Mouse (Mus musculus) CH12.LX (cell line): ENCODE results near the gene Adcy7. TPM values are rescaled to one million over a fixed set of nuclear protein-coding genes. Genes with fewer than 3 reads are reported as not detected.

Experiments used
- DNase-seq: peaks from one replicate; pipeline ENCODE4 v3.0.0-alpha.2; 2013; ENCODE audit errors: extremely low read depth
- H3K27ac ChIP-seq: 2 replicates; pipeline ENCODE4 v1.5.1; 2012; ENCODE audit warnings: low read depth, mild to moderate bottlenecking, control low read depth, moderate library complexity; ENCODE audit not compliant: insufficient read depth
- H3K27me3 ChIP-seq: replicated peaks from 2 replicates; pipeline ENCODE3; 2012; ENCODE audit warnings: inconsistent platforms
- H3K36me3 ChIP-seq, 2 experiments: replicated peaks in 1 of 2; 2 replicates each; pipeline versions ENCODE3 to v1.6.1; 2012; ENCODE audit warnings: inconsistent platforms in 1 of 2, low read length in 1 of 2, mild to moderate bottlenecking in 1 of 2, mixed read lengths in 1 of 2, moderate library complexity in 1 of 2; ENCODE audit not compliant: control insufficient read depth in 1 of 2, insufficient read depth in 1 of 2
- H3K4me1 ChIP-seq, 2 experiments: 2 replicates each; pipeline ENCODE4 v1.6.1; 2012; ENCODE audit warnings: inconsistent platforms in 1 of 2, moderate library complexity in 1 of 2; ENCODE audit not compliant: insufficient read depth in 2 of 2, control insufficient read depth in 1 of 2
- H3K4me2 ChIP-seq: 2 replicates; pipeline ENCODE4 v1.6.1; 2012; ENCODE audit warnings: low read depth, mild to moderate bottlenecking, control low read depth; ENCODE audit not compliant: poor library complexity, insufficient read depth, severe bottlenecking
- H3K4me3 ChIP-seq, 3 experiments: fragments of 150-350 bp in 1 of 3; sonication (generic) in 1 of 3; replicated peaks in 1 of 3; 2 replicates each; pipeline versions ENCODE3 to v1.5.1; 2011 to 2012; ENCODE audit warnings: low read depth in 2 of 3, low read length in 2 of 3, mild to moderate bottlenecking in 2 of 3, moderate library complexity in 2 of 3, control low read depth in 1 of 3, improper control_type of control experiment in 1 of 3, inconsistent platforms in 1 of 3, mixed read lengths in 1 of 3; ENCODE audit not compliant: poor library complexity in 1 of 3
- H3K79me2 ChIP-seq: replicated peaks from 2 replicates; pipeline ENCODE4 v1.6.1; 2012; ENCODE audit warnings: mild to moderate bottlenecking, moderate library complexity; ENCODE audit not compliant: control insufficient read depth, poor library complexity, insufficient read depth, severe bottlenecking; ENCODE audit errors: extremely low read depth
- H3K9ac ChIP-seq: 2 replicates; pipeline ENCODE4 v1.6.1; 2012; ENCODE audit warnings: low read depth, mild to moderate bottlenecking, control low read depth, moderate library complexity; ENCODE audit not compliant: insufficient read depth
- H3K9me3 ChIP-seq: replicated peaks from 2 replicates; pipeline ENCODE3; 2012; ENCODE audit warnings: low read length, inconsistent platforms, mixed read lengths
- BHLHE40 ChIP-seq: IDR thresholded peaks from 2 replicates; pipeline ENCODE4 v1.6.1; 2011; ENCODE audit warnings: mild to moderate bottlenecking, low read depth, low read length, improper control_type of control experiment
- CHD1 ChIP-seq: IDR thresholded peaks from 2 replicates; pipeline ENCODE4 v1.6.1; 2012; ENCODE audit warnings: low read depth, low read length, improper control_type of control experiment, inconsistent platforms
- CHD2 ChIP-seq: IDR thresholded peaks from 2 replicates; pipeline ENCODE4 v1.6.1; 2011; ENCODE audit warnings: low read length, improper control_type of control experiment
- CTCF ChIP-seq, 2 experiments: IDR thresholded peaks in 1 of 2; conservative IDR thresholded peaks in 1 of 2; 2 replicates each; pipeline ENCODE4 v1.5.1; 2011 to 2012; ENCODE audit warnings: low read depth in 2 of 2, low read length in 2 of 2, improper control_type of control experiment in 1 of 2, inconsistent platforms in 1 of 2, mild to moderate bottlenecking in 1 of 2, moderate library complexity in 1 of 2
- ELF1 ChIP-seq: IDR thresholded peaks from 2 replicates; pipeline ENCODE4 v1.6.1; 2014; ENCODE audit warnings: low read depth, mild to moderate bottlenecking, inconsistent platforms, low read length, improper control_type of control experiment
- HCFC1 ChIP-seq: IDR thresholded peaks from 2 replicates; pipeline ENCODE4 v1.6.1; 2012; ENCODE audit warnings: low read depth, mild to moderate bottlenecking, inconsistent platforms, low read length, improper control_type of control experiment
- JUN ChIP-seq: IDR thresholded peaks from 2 replicates; pipeline ENCODE4 v1.6.1; 2011; ENCODE audit warnings: low read depth, mild to moderate bottlenecking, low read length, improper control_type of control experiment, moderate library complexity; ENCODE audit not compliant: insufficient read depth
- KAT2A ChIP-seq: IDR thresholded peaks from 2 replicates; pipeline ENCODE4 v1.6.1; 2012; ENCODE audit warnings: low read length, improper control_type of control experiment, inconsistent platforms; ENCODE audit not compliant: insufficient replicate concordance
- MAFK ChIP-seq: IDR thresholded peaks from 2 replicates; pipeline ENCODE4 v1.6.1; 2011; ENCODE audit warnings: low read length, improper control_type of control experiment; ENCODE audit not compliant: insufficient replicate concordance
- MEF2A ChIP-seq: IDR thresholded peaks from 2 replicates; pipeline ENCODE4 v1.6.1; 2014; ENCODE audit warnings: low read depth, mild to moderate bottlenecking, inconsistent platforms, low read length, improper control_type of control experiment, borderline replicate concordance
- MXI1 ChIP-seq: IDR thresholded peaks from 2 replicates; pipeline ENCODE4 v1.6.1; 2011; ENCODE audit warnings: mild to moderate bottlenecking, low read depth, low read length, improper control_type of control experiment
- MYC ChIP-seq: IDR thresholded peaks from 2 replicates; pipeline ENCODE4 v1.6.1; 2011; ENCODE audit warnings: low read depth, mild to moderate bottlenecking, improper control_type of control experiment, low read length
- NRF1 ChIP-seq: IDR thresholded peaks from 2 replicates; pipeline ENCODE4 v1.6.1; 2014; ENCODE audit warnings: low read depth, mild to moderate bottlenecking, inconsistent platforms, low read length, improper control_type of control experiment, moderate library complexity
- RAD21 ChIP-seq: IDR thresholded peaks from 2 replicates; pipeline ENCODE4 v1.6.1; 2011; ENCODE audit warnings: low read depth, mild to moderate bottlenecking, low read length, improper control_type of control experiment, moderate library complexity
- SIN3A ChIP-seq: IDR thresholded peaks from 2 replicates; pipeline ENCODE4 v1.6.1; 2012; ENCODE audit warnings: low read length, improper control_type of control experiment, inconsistent platforms
- SMC3 ChIP-seq: IDR thresholded peaks from 2 replicates; pipeline ENCODE4 v1.6.1; 2011; ENCODE audit warnings: low read depth, low read length, improper control_type of control experiment
- TCF12 ChIP-seq: IDR thresholded peaks from 2 replicates; pipeline ENCODE4 v1.6.1; 2014; ENCODE audit warnings: low read depth, mild to moderate bottlenecking, inconsistent platforms, low read length, improper control_type of control experiment
- UBTF ChIP-seq: IDR thresholded peaks from 2 replicates; pipeline ENCODE4 v1.6.1; 2012; ENCODE audit warnings: low read depth, mild to moderate bottlenecking, inconsistent platforms, low read length, improper control_type of control experiment, moderate library complexity
- USF1 ChIP-seq: IDR thresholded peaks from 2 replicates; pipeline ENCODE4 v1.6.1; 2014; ENCODE audit warnings: low read depth, mild to moderate bottlenecking, inconsistent platforms, low read length, improper control_type of control experiment
- USF2 ChIP-seq: conservative IDR thresholded peaks from 2 replicates; pipeline ENCODE4 v1.6.1; 2011; ENCODE audit warnings: low read depth, low read length, improper control_type of control experiment
- ZNF384 ChIP-seq: IDR thresholded peaks from 2 replicates; pipeline ENCODE4 v1.6.1; 2012; ENCODE audit warnings: low read depth, low read length, improper control_type of control experiment, inconsistent platforms
- dilution Hi-C: fragments of 300-500 bp; cut with MboI; formaldehyde crosslinking; loops from 2 replicates; pipeline ENCODE4 v1.14.3; 2020; ENCODE audit warnings: low sequenced_read_pairs; ENCODE audit not compliant: extremely low pct_unique_long_range_greater_than_20kb, extremely low pct_ligation_motif_present
- in situ Hi-C: fragments of 300-500 bp; cut with MboI; formaldehyde crosslinking; loops from 3 replicates; pipeline ENCODE4 v1.14.3; 2019; ENCODE audit warnings: low sequenced_read_pairs, low pct_ligation_motif_present, low pct_unique_long_range_greater_than_20kb, mixed read lengths
- polyA plus RNA-seq: library from polyadenylated mRNA; unstranded; fragments of >175 nt; gene quantifications from 2 replicates; pipeline ENCODE4 v1.2.1, GENCODE M21; 2012; ENCODE audit warnings: low read depth; ENCODE audit not compliant: insufficient read length
- total RNA-seq, 2 experiments: library from RNA; depleted of rRNA; stranded (reverse); fragments of 300-350 nt in 1 of 2; fragments of >200 nt in 1 of 2; gene quantifications; 2 replicates each; pipeline ENCODE4 v1.2.3; 2012 to 2014

Gene Adcy7
- total and polyA plus RNA-seq, 3 experiments, result 25.7 to 28.5 (median 27.0) TPM

GRCm38 (mm10) chr8:88244298-88244697 is 27.9 kb upstream of the Adcy7 start:
- dilution Hi-C loops, result no loop called here
- H3K79me2 ChIP-seq, result peaks cover 6% of the 10 kb centered on the region; the same call in 1 of the 2 replicates
- peaks cover 20 to 52% of the 10 kb centered on the region in 2 experiments for H3K36me3 ChIP-seq
- TF ChIP-seq CTCF (conservative IDR thresholded peaks at IDR 0.05 in 1 of 2, IDR thresholded peaks at IDR 0.05 in 1 of 2; ENCODE audit: low read depth in 2 of 2, low read length in 2 of 2) (peak; percentile 86 to 87), RAD21 (peak; percentile 74), MEF2A (0 out of 2 replicates have a peak, but pooled peaks have one; percentile 18), KAT2A (no peak), SMC3 (peak; percentile 66), NRF1 (0 out of 2 replicates have a peak, but pooled peaks have one; percentile 15), JUN (no peak), BHLHE40 (no peak), MYC (0 out of 2 replicates have a peak, but pooled peaks have one; percentile 43)
- TF ChIP-seq, all 38 proteins: peak for 6
- Histone ChIP-seq H3K27me3 (no peaks in the 10 kb centered on the region), H3K27ac (no peak overlapping the region), H3K9me3 (no peaks in the 10 kb centered on the region), H3K9ac (no peak overlapping the region), H3K4me1 (peaks cover 10 to 20% of the 10 kb centered on the region in 2 experiments), H3K4me2 (no peak overlapping the region), H3K4me3 (no peak overlapping the region)
- in situ Hi-C loops, result no loop called here
- DNase-seq, result peak; percentile 63

- Histone ChIP-seq H3K9ac (no peak overlapping the region), H3K4me1 (peaks cover 3 to 7% of the 10 kb centered on the region in 2 experiments; a peak in 2 of 4 replicates), H3K27me3 (no peaks in the 10 kb centered on the region), H3K36me3 (peaks cover 30 to 82% of the 10 kb centered on the region in 2 experiments), H3K9me3 (no peaks in the 10 kb centered on the region), H3K4me2 (no peak overlapping the region), H3K27ac (no peak overlapping the region), H3K4me3 (no peak overlapping the region), H3K79me2 (no peaks in the 10 kb centered on the region)
- dilution Hi-C loops (no loop called here), in situ Hi-C loops (loop anchor here (25.0 kb wide), 1 partner anchor 360 kb away; no protein-coding TSS in a partner anchor)
- TF ChIP-seq CHD1 (no peak), CTCF (conservative IDR thresholded peaks at IDR 0.05 in 1 of 2, IDR thresholded peaks at IDR 0.05 in 1 of 2; ENCODE audit: low read depth in 2 of 2, low read length in 2 of 2) (peak; percentile 25 to 67; a peak in 3 of 4 replicates), SMC3 (peak; percentile 32), RAD21 (peak; percentile 59)
- DNase-seq, result no peak
Measured at GRCm38 (mm10) chr8:88252791-88253190, 19.4 kb upstream of the Adcy7 start.

- Histone ChIP-seq H3K27me3 (no peaks in the 10 kb centered on the region), H3K9me3 (no peaks in the 10 kb centered on the region), H3K4me3 (no peak overlapping the region), H3K36me3 (peaks cover 25 to 77% of the 10 kb centered on the region in 2 experiments), H3K27ac (peak overlapping the region; percentile 68), H3K4me1 (peaks cover 3 to 7% of the 10 kb centered on the region in 2 experiments; a peak in 2 of 4 replicates), H3K9ac (no peak overlapping the region), H3K79me2 (no peaks in the 10 kb centered on the region), H3K4me2 (peak overlapping the region; percentile 34; the same call in 1 of the 2 replicates)
- no peak for DNase-seq
- dilution Hi-C loops (no loop called here), in situ Hi-C loops (loop anchor here (25.0 kb wide), 1 partner anchor 357 kb away; no protein-coding TSS in a partner anchor)
- TF ChIP-seq HCFC1, result no peak
- no peak for TF ChIP-seq CHD2
- TF ChIP-seq JUN, result no peak
- no peak for TF ChIP-seq ELF1
- TF ChIP-seq TCF12, result no peak
- no peak for TF ChIP-seq MAFK
- no peak for TF ChIP-seq CTCF (conservative IDR thresholded peaks at IDR 0.05 in 1 of 2, IDR thresholded peaks at IDR 0.05 in 1 of 2; ENCODE audit: low read depth in 2 of 2, low read length in 2 of 2)
- no peak for TF ChIP-seq MYC
- TF ChIP-seq CHD1, result no peak
- TF ChIP-seq USF1, result no peak
- TF ChIP-seq ZNF384, result no peak
- TF ChIP-seq RAD21, result no peak
- TF ChIP-seq UBTF, result no peak
- TF ChIP-seq SIN3A, result no peak
- TF ChIP-seq USF2, result no peak
- TF ChIP-seq MXI1, result no peak
- no peak for TF ChIP-seq KAT2A
Measured at GRCm38 (mm10) chr8:88254957-88255356, 17.2 kb upstream of the Adcy7 start.
